Mouse (Mus musculus): Measurements from ENCODE around the gene Rgs12. TPM values are rescaled to one million over a fixed set of nuclear protein-coding genes. Genes with fewer than 3 reads are reported as not detected.

Gene Rgs12
- 45.3 TPM for polyA plus RNA-seq (2014; fragmentation: Illumina TruSeq; extraction: RNeasy Lipid Tissue Mini Kit (QIAGEN cat#74804); ENCODE audit: low read depth, low replicate concordance)

DNA sequence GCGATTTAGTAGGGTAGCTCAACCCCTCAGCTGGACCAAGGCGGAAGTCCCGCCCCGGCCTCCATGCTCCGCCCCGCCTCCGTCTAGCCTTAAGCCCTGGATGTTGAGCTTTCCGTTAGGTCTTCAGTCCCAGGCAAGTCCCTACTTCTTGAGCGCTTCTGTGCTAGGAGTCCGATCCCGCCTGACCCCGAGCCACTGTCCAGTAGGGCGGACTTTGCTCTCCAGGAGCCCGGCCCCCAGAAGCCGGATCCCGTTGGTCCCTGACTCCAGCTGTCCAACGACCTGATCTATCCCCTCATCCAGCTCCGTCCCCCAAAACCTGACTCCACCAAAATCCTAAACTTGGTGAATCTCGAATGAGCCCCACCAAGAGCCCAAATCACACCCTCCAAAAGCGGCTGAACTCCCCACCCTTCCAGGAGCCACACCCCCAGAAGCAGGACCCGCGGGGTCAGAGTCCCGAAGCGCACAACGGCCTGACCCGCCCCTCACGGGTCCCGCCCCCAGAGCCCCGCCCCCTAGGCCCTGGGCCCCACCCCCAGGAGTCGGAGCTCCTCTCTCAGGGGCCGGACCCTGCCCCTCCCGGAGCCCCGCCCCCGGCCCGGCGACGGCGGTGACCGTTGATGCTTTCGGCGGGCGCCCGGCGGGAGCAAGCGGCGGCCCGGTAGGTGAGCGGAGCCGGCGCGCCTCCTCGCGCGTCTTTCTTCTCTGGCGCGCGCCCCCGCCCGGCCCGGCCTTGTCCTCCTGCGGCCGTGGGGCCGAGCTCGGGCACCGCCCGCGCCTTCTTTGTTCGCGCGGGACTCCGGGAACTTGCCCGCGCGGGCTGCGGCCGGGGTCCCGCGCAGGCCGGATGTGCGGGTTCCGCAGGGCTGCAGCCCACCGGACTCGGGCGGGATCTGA, at the start of gene Rgs12:
Rgs12 (plus strand) TSS at position 585 of the 900 bp plus-strand sequence.

GRCm38 (mm10) chr5:34907910-34908725, 41.1 kb upstream of the Rgs12 start, which contains the start of gene Msantd1:
Gene Msantd1 (plus strand): TSS chr5:34908012.

DNA sequence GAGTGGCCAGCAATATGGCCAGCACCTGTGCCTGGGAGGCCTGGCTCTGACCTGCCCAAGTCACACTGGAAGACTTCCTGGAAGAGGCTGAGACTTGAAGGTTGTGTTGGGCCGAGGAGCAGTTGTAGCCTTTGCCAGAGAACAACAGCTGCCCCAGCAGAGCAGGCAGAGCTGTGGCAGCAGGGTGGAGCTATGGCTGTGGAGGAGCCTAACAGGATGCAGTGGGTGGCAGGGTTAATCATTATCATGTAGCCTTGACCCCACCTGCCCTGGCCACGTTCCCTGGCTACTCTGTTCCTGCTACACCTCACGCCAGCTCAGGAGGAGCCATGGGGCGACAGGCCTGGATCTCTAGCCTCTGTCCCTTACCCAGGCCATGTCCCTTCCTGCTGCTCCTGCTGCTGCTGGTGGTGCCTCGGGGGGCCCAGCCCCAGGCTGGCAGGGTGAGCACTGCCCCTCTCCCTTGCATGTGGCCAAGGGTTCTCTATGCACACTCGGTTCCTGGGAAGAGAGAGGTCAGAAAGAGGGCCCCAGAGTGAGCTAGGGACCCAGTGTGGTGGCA, 92.1 kb downstream of the Rgs12 start, which contains the start of gene Hgfac:
Hgfac (plus strand) TSS at position 242 of the 562 bp plus-strand sequence.

GRCm38 (mm10) chr5:35056604-35057432, 107.6 kb downstream of the Rgs12 start, which contains the start of gene Dok7:
Gene Dok7 (plus strand): TSS chr5:35056766.

Other genes starting within 250 kb of the Rgs12 start
- 11.9 TPM for gene Htt, start 187.7 kb upstream of the Rgs12 start, polyA plus RNA-seq (2014; fragmentation: Illumina TruSeq; extraction: RNeasy Lipid Tissue Mini Kit (QIAGEN cat#74804); ENCODE audit: low read depth, low replicate concordance)
- gene Msantd1, start 41.4 kb upstream of the Rgs12 start, polyA plus RNA-seq (2014; fragmentation: Illumina TruSeq; extraction: RNeasy Lipid Tissue Mini Kit (QIAGEN cat#74804); ENCODE audit: low read depth, low replicate concordance), result 0.21 TPM
- gene Hgfac, start 92.1 kb downstream of the Rgs12 start, polyA plus RNA-seq (2014; fragmentation: Illumina TruSeq; extraction: RNeasy Lipid Tissue Mini Kit (QIAGEN cat#74804); ENCODE audit: low read depth, low replicate concordance), result not detected
- 0.27 TPM for gene Dok7, start 107.3 kb downstream of the Rgs12 start, polyA plus RNA-seq (2014; fragmentation: Illumina TruSeq; extraction: RNeasy Lipid Tissue Mini Kit (QIAGEN cat#74804); ENCODE audit: low read depth, low replicate concordance)
- gene Lrpap1, start 156.3 kb downstream of the Rgs12 start, polyA plus RNA-seq (2014; fragmentation: Illumina TruSeq; extraction: RNeasy Lipid Tissue Mini Kit (QIAGEN cat#74804); ENCODE audit: low read depth, low replicate concordance), result 14.7 TPM